ENCODE assay signal across 7 mouse cellular contexts in genomic region chr11:53759545-53760406, GRCm38 (mm10). TPM values are rescaled to one million over a fixed set of nuclear protein-coding genes. Genes with fewer than 3 reads are reported as not detected.
DNase-seq lines count a peak whose midpoint lies in the region; ATAC-seq and TF ChIP-seq lines count a peak whose summit lies in the region.

No protein-coding gene starts in this region.

- ATAC-seq in embryonic facial prominence, embryonic 12.5 days (ENCODE audit: insufficient number of reproducible peaks, insufficient read depth, low FRiP score, low TSS enrichment): no peak
- no peak for ATAC-seq in limb, embryonic 12.5 days (ENCODE audit: insufficient number of reproducible peaks, insufficient read depth, low FRiP score, low TSS enrichment, low read depth)

- peak overlapping the region; percentile 88 for H3K27ac ChIP-seq in ES-E14 (ENCODE audit: insufficient read depth, low read depth, low read length, poor library complexity, severe bottlenecking)
- peak overlapping the region; percentile 48; the same call in 1 of the 2 replicates for H3K27ac ChIP-seq in embryonic facial prominence, embryonic 12.5 days
- no peak overlapping the region for H3K27ac ChIP-seq in limb, embryonic 12.5 days
- no peak overlapping the region for H3K27ac ChIP-seq in left cerebral cortex, adult 2 months

- in situ Hi-C loops in ES-E14 (cut with MboI; ENCODE audit: low sequenced_read_pairs in 2 of 2, unreplicated experiment in 2 of 2): loop anchor here in 1 of 2 experiments (10.0 kb wide), 1 partner anchor 95 kb away; the partner anchor contains the start of gene Gm12216

- peaks cover 13% of the 10 kb centered on the region; the same call in 1 of the 2 replicates for H3K27me3 ChIP-seq in embryonic facial prominence, embryonic 12.5 days
- peaks cover 15% of the 10 kb centered on the region for H3K27me3 ChIP-seq in limb, embryonic 12.5 days

- intact Hi-C loops in left cerebral cortex, adult 2 months (cut with DNase I): loop anchor here (2.0 kb wide), 1 partner anchor 91 kb away; no protein-coding TSS in a partner anchor

- TF ChIP-seq CTCF in left cerebral cortex, adult 2 months (IDR thresholded peaks at IDR 0.05): no peak

- no peaks in the 10 kb centered on the region for H3K36me3 ChIP-seq in ES-E14 (ENCODE audit: control insufficient read depth, insufficient read depth, low read length, poor library complexity, severe bottlenecking)
- no peaks in the 10 kb centered on the region for H3K36me3 ChIP-seq in embryonic facial prominence, embryonic 12.5 days
- no peaks in the 10 kb centered on the region for H3K36me3 ChIP-seq in limb, embryonic 12.5 days

- H3K9ac ChIP-seq in ES-E14 (ENCODE audit: insufficient read depth, low read depth, low read length, poor library complexity, severe bottlenecking): peak overlapping the region; percentile 48; the same call in 1 of the 2 replicates
- H3K9ac ChIP-seq in embryonic facial prominence, embryonic 12.5 days: no peak overlapping the region
- H3K9ac ChIP-seq in limb, embryonic 12.5 days (replicated peaks): no peak overlapping the region; the same call in 1 of the 2 replicates

- H3K4me1 ChIP-seq in ES-E14 (ENCODE audit: control insufficient read depth in 2 of 2, insufficient read depth in 2 of 2, low read length in 2 of 2, poor library complexity in 1 of 2): peaks cover 17 to 43% of the 10 kb centered on the region in 2 experiments
- H3K4me1 ChIP-seq in embryonic facial prominence, embryonic 12.5 days: peaks cover 31% of the 10 kb centered on the region
- peaks cover 58% of the 10 kb centered on the region for H3K4me1 ChIP-seq in limb, embryonic 12.5 days (replicated peaks)

- peak; percentile 32 for DNase-seq in kidney, postnatal 10 days
- no peak for DNase-seq in kidney, postnatal 25 days
- DNase-seq in ES-E14 (ENCODE audit: low read depth, low spot score): no peak
- no peak for DNase-seq in adrenal gland, postnatal 14 days
- DNase-seq in left cerebral cortex, adult 2 months (ENCODE audit: extremely low spot score in 1 of 2, low spot score in 2 of 2): no peak

- H3K4me2 ChIP-seq in embryonic facial prominence, embryonic 12.5 days (replicated peaks): peak overlapping the region; percentile 23
- H3K4me2 ChIP-seq in limb, embryonic 12.5 days: peak overlapping the region; percentile 39

- 7% methylated on average over 22 of the region's 22 CpGs for WGBS in embryonic facial prominence, embryonic 12.5 days
- 6% methylated on average over 22 of the region's 22 CpGs for WGBS in limb, embryonic 12.5 days

- H3K9me3 ChIP-seq in ES-E14 (ENCODE audit: control insufficient read depth, insufficient read depth, low read depth, low read length): no peaks in the 10 kb centered on the region
- H3K9me3 ChIP-seq in embryonic facial prominence, embryonic 12.5 days: no peaks in the 10 kb centered on the region
- no peaks in the 10 kb centered on the region for H3K9me3 ChIP-seq in limb, embryonic 12.5 days

- H3K4me3 ChIP-seq in ES-E14 (ENCODE audit: insufficient read depth in 1 of 2, low read depth in 1 of 2, low read length in 2 of 2, poor library complexity in 1 of 2, severe bottlenecking in 1 of 2): peak overlapping the region; percentile 8 to 54
- H3K4me3 ChIP-seq in embryonic facial prominence, embryonic 12.5 days: no peak overlapping the region
- H3K4me3 ChIP-seq in limb, embryonic 12.5 days (replicated peaks): no peak overlapping the region
- H3K4me3 ChIP-seq in left cerebral cortex, adult 2 months: no peak overlapping the region

TF ChIP-seq in ES-E14, 5 proteins besides CTCF, POLR2A, EP300 and RAD21:
- TF ChIP-seq ZC3H11A (IDR thresholded peaks at IDR 0.05; ENCODE audit: borderline replicate concordance, low read depth, low read length) (no peak), ZNF384 (IDR thresholded peaks at IDR 0.05; ENCODE audit: low read depth, low read length) (no peak), HCFC1 (IDR thresholded peaks at IDR 0.05; ENCODE audit: borderline replicate concordance, insufficient read depth, low read length) (no peak), CHD2 (IDR thresholded peaks at IDR 0.05; ENCODE audit: low read depth, low read length) (no peak), MAFK (IDR thresholded peaks at IDR 0.05; ENCODE audit: insufficient read depth, low read depth, low read length) (no peak)

RNA-seq across cellular contexts. Expression of gene Irf1, which starts 10.0 kb away (rescaled TPM):
- 28.0 and 40.1 TPM in 2 replicates for total RNA-seq in ES-E14 (2012; rRNA removed)
- polyA plus RNA-seq in embryonic facial prominence, embryonic 12.5 days (2016; fragmentation: Nextera tagmentation; extraction: Ambion mirVana): 7.9 and 10.2 TPM in 2 replicates
- polyA plus RNA-seq in limb, embryonic 12.5 days (2016; fragmentation: Nextera tagmentation; extraction: Ambion mirVana): 8.4 and 8.5 TPM in 2 replicates
- 19.6 and 32.7 TPM in 2 replicates for total RNA-seq in adrenal gland, postnatal 14 days (2021)
- total RNA-seq in left cerebral cortex, adult 2 months (2021): 1 to 10 TPM; 6.6 to 8.2 TPM

RNA-seq across cellular contexts. Expression of gene Gm17334, which starts 13.2 kb away (rescaled TPM):
- total RNA-seq in ES-E14 (2012; rRNA removed): 0.22 and 0.53 TPM in 2 replicates
- polyA plus RNA-seq in embryonic facial prominence, embryonic 12.5 days (2016; fragmentation: Nextera tagmentation; extraction: Ambion mirVana): not detected in 2 replicates
- polyA plus RNA-seq in limb, embryonic 12.5 days (2016; fragmentation: Nextera tagmentation; extraction: Ambion mirVana): 0.31 TPM in 1 of 2 replicates, not detected in the other
- 0.37 and 0.41 TPM in 2 replicates for total RNA-seq in adrenal gland, postnatal 14 days (2021)
- total RNA-seq in left cerebral cortex, adult 2 months (2021): 1 to 10 TPM in 1 of 2 experiments, under 1 TPM in 1; 0.52 to 1.1 TPM

RNA-seq across cellular contexts. Expression of gene Il5, which starts 39.2 kb away (rescaled TPM):
- total RNA-seq in ES-E14 (2012; rRNA removed): not detected in 2 replicates
- polyA plus RNA-seq in embryonic facial prominence, embryonic 12.5 days (2016; fragmentation: Nextera tagmentation; extraction: Ambion mirVana): not detected in 2 replicates
- not detected in 2 replicates for polyA plus RNA-seq in limb, embryonic 12.5 days (2016; fragmentation: Nextera tagmentation; extraction: Ambion mirVana)
- total RNA-seq in adrenal gland, postnatal 14 days (2021): not detected in 2 replicates
- not detected for total RNA-seq in left cerebral cortex, adult 2 months (2021)

RNA-seq across cellular contexts. Expression of gene Rad50, which starts 52.7 kb away (rescaled TPM):
- 30.9 and 32.0 TPM in 2 replicates for total RNA-seq in ES-E14 (2012; rRNA removed)
- polyA plus RNA-seq in embryonic facial prominence, embryonic 12.5 days (2016; fragmentation: Nextera tagmentation; extraction: Ambion mirVana): 25.3 and 30.9 TPM in 2 replicates
- 30.1 and 30.5 TPM in 2 replicates for polyA plus RNA-seq in limb, embryonic 12.5 days (2016; fragmentation: Nextera tagmentation; extraction: Ambion mirVana)
- 15.8 and 17.7 TPM in 2 replicates for total RNA-seq in adrenal gland, postnatal 14 days (2021)
- total RNA-seq in left cerebral cortex, adult 2 months (2021): 10 to 100 TPM; 10.9 to 12.0 TPM

Comparison
In these comparisons a context has a peak if more than half of its experiments do, and no peak if none do; other contexts are left out.
1. H3K27ac ChIP-seq: peak in ES-E14 (single experiment) and embryonic facial prominence, embryonic 12.5 days (single experiment); none in limb, embryonic 12.5 days (single experiment) and left cerebral cortex, adult 2 months (single experiment).
2. H3K4me3 ChIP-seq: peak in ES-E14 (2 of 2); none in embryonic facial prominence, embryonic 12.5 days (single experiment), limb, embryonic 12.5 days (single experiment) and left cerebral cortex, adult 2 months (single experiment).